Mouse (Mus musculus) inflammation-experienced regulatory T-cells, adult 16 weeks (primary cell): ENCODE measurements around the gene Gm15091. TPM values are rescaled to one million over a fixed set of nuclear protein-coding genes. Genes with fewer than 3 reads are reported as not detected.

ENCODE experiments used
- polyA plus RNA-seq: library from polyadenylated mRNA; unstranded; fragments of 100-300 nt; shearing (Covaris generic); gene quantifications from one replicate; pipeline ENCODE4 v1.2.1, GENCODE M21; 2017

Gm15091 gene
- not detected for polyA plus RNA-seq

GRCm38 (mm10) chrX:149941355-149941754 lies at the start of gene Gm15091:
Gene Gm15091, plus strand, starts transcription at chrX:149941655.

Other genes starting within 250 kb of the Gm15091 start
- gene Gm15097, start 157.2 kb upstream of the Gm15091 start, polyA plus RNA-seq = not detected